8 mouse cellular contexts compared by ENCODE assay signal in the genomic region with DNA sequence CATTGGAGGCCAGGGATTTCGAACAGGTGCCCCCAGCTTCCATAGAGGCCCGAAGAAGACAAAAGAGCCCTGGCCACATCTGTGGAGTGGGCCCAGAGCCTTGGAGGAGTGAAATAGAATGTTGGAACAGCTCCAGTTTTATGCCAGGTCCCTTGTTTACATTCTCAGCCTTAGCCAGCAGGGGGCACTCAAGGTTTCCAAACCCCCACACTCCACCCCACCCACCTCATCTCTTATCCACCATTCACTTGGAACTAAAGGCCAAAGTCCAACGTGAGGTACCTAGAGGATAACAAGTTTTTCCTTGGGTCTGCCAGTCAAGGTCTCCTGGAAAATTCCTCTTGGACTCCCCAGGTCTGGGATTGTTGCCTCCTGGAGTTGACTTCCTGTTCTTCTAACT. TPM values are rescaled to one million over a fixed set of nuclear protein-coding genes. Genes with fewer than 3 reads are reported as not detected.
DNase-seq lines count a peak whose midpoint lies in the region; ATAC-seq and TF ChIP-seq lines count a peak whose summit lies in the region.
"Had no signal": no experiment of that assay in that cellular context is flagged by ENCODE, and none has a peak within 500 bp of the region (broad histone marks: within the 10 kb centered on the region; RNA-seq: fewer than 3 reads in every experiment).

No protein-coding gene starts in this region.

- in situ Hi-C loops in Patski (cut with MboI; ENCODE audit: low pct_unique_long_range_greater_than_20kb) = no loop called here

- H3K36me3 ChIP-seq in liver, embryonic 11.5 days (ENCODE audit: control insufficient read depth, insufficient read depth, low read length) = no peaks in the 10 kb centered on the region

- H3K4me3 ChIP-seq in liver, embryonic 11.5 days (ENCODE audit: low read depth, low read length) = no peak overlapping the region
- no peak overlapping the region for H3K4me3 ChIP-seq in left cerebral cortex, adult 2 months
- H3K4me3 ChIP-seq: erythroblast, embryonic 14.5 days had no signal

- no peaks in the 10 kb centered on the region for H3K4me1 ChIP-seq in liver, embryonic 11.5 days (replicated peaks; ENCODE audit: control insufficient read depth, insufficient read depth, low read length)

- CTCF ChIA-PET in Patski (lab: Charles Lee) = interaction anchor here (1.0 to 1.3 kb wide), 4 partner anchors 12 to 222 kb away, joined by 3 read pairs; no protein-coding TSS in a partner anchor

- no peak overlapping the region for H3K9ac ChIP-seq in liver, embryonic 11.5 days (ENCODE audit: low read depth, low read length)

- peak; percentile 52 for TF ChIP-seq CTCF in Patski (IDR thresholded peaks at IDR 0.05)
- peak; percentile 53; the same call in 1 of the 2 replicates for TF ChIP-seq CTCF in brain, embryonic 14.5 days (IDR thresholded peaks at IDR 0.05; ENCODE audit: borderline replicate concordance, extremely low read depth, insufficient read depth, insufficient read length)
- TF ChIP-seq CTCF in left cerebral cortex, adult 2 months (IDR thresholded peaks at IDR 0.05) = peak; percentile 56

- ATAC-seq in liver, embryonic 11.5 days (replicated peaks; ENCODE audit: low FRiP score) = no peak
- ATAC-seq in Patski = no peak

- no peaks in the 10 kb centered on the region for H3K27me3 ChIP-seq in liver, embryonic 11.5 days (replicated peaks; ENCODE audit: control insufficient read depth, insufficient read depth, low read length)
- peaks cover 10% of the 10 kb centered on the region for H3K27me3 ChIP-seq in Patski

- no peak for TF ChIP-seq POLR2A in brain, embryonic 14.5 days (IDR thresholded peaks at IDR 0.05; ENCODE audit: borderline replicate concordance, extremely low read depth, insufficient read depth, insufficient read length, poor library complexity, severe bottlenecking)

- no peak overlapping the region for H3K27ac ChIP-seq in liver, embryonic 11.5 days (ENCODE audit: low read depth, low read length)
- no peak overlapping the region for H3K27ac ChIP-seq in left cerebral cortex, adult 2 months

- no peaks in the 10 kb centered on the region for H3K9me3 ChIP-seq in liver, embryonic 11.5 days (ENCODE audit: control insufficient read depth, low read length)

- no peak overlapping the region for H3K4me2 ChIP-seq in liver, embryonic 11.5 days

- intact Hi-C loops in gastrocnemius, postnatal 14 days (cut with DNase I; ENCODE audit: low total_unique reads) = loop anchor here (5.0 kb wide), 1 partner anchor 219 kb away; no protein-coding TSS in a partner anchor
- intact Hi-C loops in left cerebral cortex, adult 2 months (cut with DNase I) = loop anchor here (1.0 kb wide), 1 partner anchor 219 kb away; no protein-coding TSS in a partner anchor

- DNase-seq in liver (peak; percentile 29), Patski (ENCODE audit: low read depth, low spot score) (no peak)
- DNase-seq in liver, embryonic 11.5 days (ENCODE audit: low spot score) = no peak
- peak; percentile 26 for DNase-seq in brain, embryonic 14.5 days (ENCODE audit: low read depth)
- peak; percentile 34 for DNase-seq in gastrocnemius, postnatal 14 days
- DNase-seq in left cerebral cortex, adult 2 months (ENCODE audit: extremely low spot score in 1 of 2, low spot score in 2 of 2) = peak; percentile 38 to 40
- DNase-seq in retina, postnatal 1 day = peak; percentile 64

- WGBS in liver, embryonic 11.5 days = 26% methylated on average over 3 of the region's 3 CpGs

- POLR2A ChIA-PET in Patski (lab: Charles Lee) = no interaction called here

RNA-seq across cellular contexts. Expression of gene Gas7, which starts 27.0 kb away (rescaled TPM):
- polyA plus RNA-seq in liver, embryonic 11.5 days (2014; fragmentation: Nextera tagmentation; extraction: Ambion mirVana) = 2.2 and 2.3 TPM in 2 replicates
- polyA plus RNA-seq in Patski (2021) = 0.41 TPM
- polyA plus RNA-seq in brain, embryonic 14.5 days (2012; rRNA removed) = 18.5 and 22.1 TPM in 2 replicates
- 10 to 100 TPM; 11.6 to 20.0 TPM for total RNA-seq in gastrocnemius, postnatal 14 days (2021)
- total RNA-seq in left cerebral cortex, adult 2 months (2021) = 100 to 1,000 TPM; 539 to 559 TPM

Comparison
In these comparisons a context has a peak if more than half of its experiments do, and no peak if none do; other contexts are left out.
1. DNase-seq: peak in liver (single experiment), brain, embryonic 14.5 days (single experiment), gastrocnemius, postnatal 14 days (single experiment), left cerebral cortex, adult 2 months (2 of 2) and retina, postnatal 1 day (single experiment); none in liver, embryonic 11.5 days (single experiment) and Patski (single experiment).
2. Peak in every context shown above with its lines, with median percentiles within 50 percentile points of each other: CTCF ChIP-seq.